ENCODE assay signal across 13 mouse cellular contexts in the genomic region with DNA sequence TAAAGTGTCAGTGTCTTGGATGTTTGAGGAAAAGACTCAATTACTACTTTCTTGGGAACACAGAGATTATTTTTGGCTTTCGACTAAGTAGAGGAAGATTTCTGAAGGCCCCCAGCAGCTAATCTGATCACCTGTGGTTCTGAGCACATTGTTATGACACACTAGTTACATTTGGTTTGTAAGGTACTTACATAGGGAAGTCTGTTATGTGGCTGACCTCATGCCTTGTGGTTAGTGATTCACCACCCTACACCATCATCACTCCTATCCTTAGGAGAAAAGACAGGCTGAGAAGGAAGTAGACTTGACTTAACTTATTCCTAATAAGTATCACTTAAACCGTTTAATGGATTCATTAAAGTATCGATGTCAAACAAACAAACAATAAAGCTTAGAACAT.
"Had no signal": no experiment of that assay in that cellular context is flagged by ENCODE, and none has a peak within 500 bp of the region (broad histone marks: within the 10 kb centered on the region; RNA-seq: fewer than 3 reads in every experiment).

No protein-coding gene starts in this region.

- H3K4me3 ChIP-seq: midbrain, embryonic 10.5 days; midbrain, embryonic 12.5 days; neural tube, embryonic 12.5 days had no signal

- H3K36me3 ChIP-seq: midbrain, embryonic 10.5 days; midbrain, embryonic 12.5 days; neural tube, embryonic 12.5 days had no signal

- H3K4me1 ChIP-seq: midbrain, embryonic 10.5 days; midbrain, embryonic 12.5 days; neural tube, embryonic 12.5 days had no signal

- H3K27me3 ChIP-seq: midbrain, embryonic 12.5 days; neural tube, embryonic 12.5 days had no signal

- H3K9me3 ChIP-seq: midbrain, embryonic 10.5 days; midbrain, embryonic 12.5 days; neural tube, embryonic 12.5 days had no signal

- ATAC-seq: midbrain, embryonic 16.5 days had no signal

- H3K27ac ChIP-seq: midbrain, embryonic 10.5 days; midbrain, embryonic 12.5 days; neural tube, embryonic 12.5 days had no signal

- DNase-seq: lung, adult 18-20 months; lung, embryonic 14.5 days; lung, postnatal 10 days; lung, postnatal 4 days; midbrain, embryonic 14.5 days; right cerebral cortex, postnatal 14 days; thymus, adult 18-20 months; thymus, postnatal 14 days; thymus, postnatal 36 days had no signal

- H3K9ac ChIP-seq: lung, embryonic 14.5 days; midbrain, embryonic 12.5 days; neural tube, embryonic 12.5 days had no signal

- H3K4me2 ChIP-seq: lung, embryonic 14.5 days; midbrain, embryonic 12.5 days; neural tube, embryonic 12.5 days had no signal
